Mouse (Mus musculus): ENCODE measurements around the gene Zfhx3.

DNA sequence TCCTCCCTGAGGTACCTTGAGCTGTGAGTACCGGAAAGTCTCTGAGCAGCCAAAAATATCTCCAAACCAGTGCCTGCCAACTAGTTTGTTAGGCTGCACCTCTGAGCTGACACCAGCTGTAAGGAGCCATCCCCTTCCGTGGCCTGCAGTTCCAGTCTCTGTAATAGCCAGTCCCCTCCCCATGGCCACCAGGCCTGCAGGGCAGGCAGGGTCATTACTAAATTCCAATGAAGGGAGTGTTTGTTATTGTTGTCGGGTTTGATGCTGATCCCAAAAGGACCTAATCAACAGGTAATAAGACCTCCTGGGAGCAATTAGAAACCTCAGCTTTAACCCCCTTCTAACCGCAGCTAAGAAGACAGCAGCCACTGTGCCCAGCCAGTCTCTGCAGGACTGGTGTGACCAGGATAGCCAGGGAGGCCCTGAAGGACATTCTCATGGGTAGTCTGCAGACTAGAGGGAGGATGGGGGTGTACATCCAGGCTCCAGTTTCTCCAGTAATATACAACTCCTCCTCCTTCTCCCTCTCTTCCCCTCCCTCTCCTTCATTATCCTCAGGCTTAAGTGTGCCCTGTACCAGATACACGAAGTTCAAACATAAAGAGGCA lies 719.1 kb downstream of the Zfhx3 start:
- TF ChIP-seq CTCF (IDR thresholded peaks at IDR 0.05; ENCODE audit: low read depth, low read length) (no peak), POLR2A (IDR thresholded peaks at IDR 0.05; ENCODE audit: extremely low read depth, insufficient read depth, low read length) (no peak)
